Mouse (Mus musculus) testis, adult 2 months (tissue): ENCODE data around the gene Mettl8.

Experiments used
- CTCF ChIP-seq: fragments of 200-500 bp; IDR thresholded peaks from 2 replicates; pipeline ENCODE4 v1.5.1; 2012; ENCODE audit warnings: low read depth, mild to moderate bottlenecking, inconsistent platforms, low read length, moderate library complexity; ENCODE audit not compliant: control insufficient read depth, insufficient read depth, insufficient replicate concordance
- POLR2A ChIP-seq: fragments of 200-500 bp; IDR thresholded peaks from 2 replicates; pipeline ENCODE4 v1.6.1; 2012; ENCODE audit warnings: low read depth, mild to moderate bottlenecking, inconsistent platforms, low read length, moderate library complexity; ENCODE audit not compliant: control insufficient read depth

- no peak for TF ChIP-seq CTCF
- TF ChIP-seq POLR2A, result no peak
These were observed 27.8 kb downstream of the Mettl8 start for GRCm38 (mm10) chr2:71027631-71028030.
